Mouse (Mus musculus) forebrain, embryonic 13.5 days (tissue): ENCODE measurements around the gene Zscan2. TPM values are rescaled to one million over a fixed set of nuclear protein-coding genes. Genes with fewer than 3 reads are reported as not detected.
A peak's percentile ranks its signal among the peaks of the same experiment; 100 is the strongest.

Experiments used
- ATAC-seq: fragments of 200-750 bp; cut with Nextera tagmentation; 2 replicates; pipeline ENCODE4 v1.8.0; 2017
- H3K27ac ChIP-seq: fragments of 300-500 bp; sonication (generic); 2 replicates; pipeline ENCODE4 v1.5.1; 2015; ENCODE audit warnings: inconsistent platforms, mild to moderate bottlenecking, moderate library complexity
- H3K27me3 ChIP-seq: fragments of 300-500 bp; sonication (generic); 2 replicates; pipeline ENCODE4 v1.6.1; 2015; ENCODE audit warnings: mild to moderate bottlenecking, inconsistent platforms
- H3K36me3 ChIP-seq: fragments of 300-500 bp; sonication (generic); 2 replicates; pipeline ENCODE4 v1.6.1; 2015; ENCODE audit warnings: mild to moderate bottlenecking, inconsistent platforms; ENCODE audit not compliant: poor library complexity, severe bottlenecking
- H3K4me1 ChIP-seq: fragments of 300-500 bp; sonication (generic); 2 replicates; pipeline ENCODE4 v1.6.1; 2015; ENCODE audit warnings: inconsistent platforms
- H3K4me2 ChIP-seq: fragments of 300-500 bp; sonication (generic); 2 replicates; pipeline ENCODE4 v1.6.1; 2015; ENCODE audit warnings: inconsistent platforms, mild to moderate bottlenecking, moderate library complexity
- H3K4me3 ChIP-seq: fragments of 300-500 bp; sonication (generic); 2 replicates; pipeline ENCODE4 v1.5.1; 2015; ENCODE audit warnings: mild to moderate bottlenecking, inconsistent platforms
- H3K9ac ChIP-seq: fragments of 300-500 bp; sonication (generic); 2 replicates; pipeline ENCODE4 v1.6.1; 2015; ENCODE audit warnings: mild to moderate bottlenecking, inconsistent platforms
- H3K9me3 ChIP-seq: fragments of 300-500 bp; sonication (generic); replicated peaks from 2 replicates; pipeline ENCODE4 v1.6.1; 2016; ENCODE audit warnings: inconsistent platforms
- whole genome bisulfite sequencing: fragments of 180-500 bp; shearing (Covaris S2); methylation state at CpG from one replicate; pipeline ENCODE4 v1.1.7; 2015; 5-methylcytosine and 5-hydroxymethylcytosine counted together
- polyA plus RNA-seq: library from polyadenylated mRNA; unstranded; fragments of >200 nt; fragmentation: Nextera tagmentation; extraction: Ambion mirVana; gene quantifications from 2 replicates; pipeline ENCODE4 v1.2.1, GENCODE M21; 2015

Gene Zscan2
- polyA plus RNA-seq, 1 experiment from 2014 or later = 5.2 TPM

DNA sequence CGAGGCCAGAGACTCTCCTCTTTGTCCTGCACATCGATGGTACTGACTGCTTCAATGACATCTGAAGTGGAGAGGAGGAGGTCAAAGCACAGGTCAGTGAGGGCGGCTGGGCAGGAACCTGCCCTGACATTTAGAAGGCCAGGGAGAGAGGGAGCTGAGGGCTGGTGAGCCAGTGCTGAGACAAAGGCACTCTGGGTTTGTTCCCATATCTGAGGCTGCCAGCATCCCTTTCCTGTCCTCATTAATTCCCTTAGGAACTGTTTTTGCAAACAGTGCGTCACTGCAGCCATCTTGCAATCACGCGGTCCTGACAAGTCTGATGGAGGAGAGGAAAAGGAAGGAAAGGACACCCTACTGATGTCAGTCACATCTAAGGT, 33.0 kb downstream of the Zscan2 start:
- peak overlapping the region; percentile 32 for H3K27ac ChIP-seq
- H3K4me3 ChIP-seq = no peak overlapping the region
- H3K4me2 ChIP-seq = no peak overlapping the region
- H3K27me3 ChIP-seq = no peaks in the 10 kb centered on the region
- H3K36me3 ChIP-seq = peaks cover 79% of the 10 kb centered on the region
- WGBS = 83% methylated on average over 6 of the region's 6 CpGs
- H3K4me1 ChIP-seq = peaks cover 11% of the 10 kb centered on the region
- H3K9ac ChIP-seq = 0 out of 2 replicates have a peak overlapping the region, but pooled peaks have one; percentile 2
- ATAC-seq = no peak
- H3K9me3 ChIP-seq = no peaks in the 10 kb centered on the region

DNA sequence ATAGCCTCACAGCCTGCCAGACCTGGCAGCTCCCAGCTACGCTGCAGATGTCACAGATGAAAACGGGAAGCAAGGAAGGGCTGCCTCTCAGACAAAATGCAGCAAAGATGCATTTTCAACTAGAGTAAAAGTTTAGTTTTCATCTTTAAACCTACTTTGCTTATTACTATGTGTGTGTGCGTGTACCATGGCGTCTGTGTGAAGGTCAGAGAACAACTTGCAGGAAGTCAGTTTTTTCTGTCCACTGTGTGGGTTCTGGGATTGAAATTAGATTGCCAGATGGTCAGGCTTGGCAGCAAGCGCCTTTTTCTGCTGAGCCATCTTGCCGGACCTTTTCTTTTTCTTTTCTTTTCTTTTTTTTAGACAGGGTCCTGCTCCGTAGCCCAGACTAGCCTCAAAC, 33.5 kb downstream of the Zscan2 start:
- peaks cover 79% of the 10 kb centered on the region for H3K36me3 ChIP-seq

DNA sequence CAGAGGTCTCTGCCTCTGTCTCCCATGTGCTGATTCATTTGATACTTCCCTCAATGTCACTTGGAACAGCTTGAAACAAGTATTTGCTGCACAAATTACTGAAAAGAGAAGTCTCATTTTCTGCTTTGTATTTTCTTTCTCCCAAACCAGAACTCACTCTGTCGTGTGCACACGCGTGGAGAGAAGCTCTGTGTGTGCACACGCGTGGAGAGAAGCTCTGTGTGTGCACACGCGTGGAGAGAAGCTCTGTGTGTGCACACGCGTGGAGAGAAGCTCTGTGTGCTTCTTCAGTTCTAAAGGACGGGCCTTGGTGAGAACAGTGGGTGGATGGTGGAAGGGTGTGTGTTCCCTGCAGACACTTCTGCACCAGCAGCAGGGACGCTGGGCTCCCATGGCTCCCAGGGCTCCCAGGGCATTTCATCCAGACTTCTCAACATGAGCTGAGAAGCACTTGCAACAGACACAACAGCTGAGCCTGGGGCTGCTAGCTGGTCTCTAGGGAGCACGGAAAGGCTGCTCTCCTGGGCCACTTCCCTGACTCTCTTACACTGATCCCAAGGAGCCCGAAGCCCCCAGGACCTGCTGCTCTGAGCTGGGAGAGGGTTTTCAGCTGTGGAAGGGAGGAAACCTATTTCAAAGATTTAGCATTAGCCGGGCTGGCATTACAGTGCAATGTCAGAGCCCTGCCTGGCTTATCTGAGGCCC, 34.2 kb downstream of the Zscan2 start:
- Histone ChIP-seq H3K27ac (no peak overlapping the region), H3K36me3 (peaks cover 74% of the 10 kb centered on the region), H3K4me3 (no peak overlapping the region), H3K9ac (no peak overlapping the region), H3K27me3 (no peaks in the 10 kb centered on the region), H3K4me2 (no peak overlapping the region), H3K4me1 (peaks cover 6% of the 10 kb centered on the region; the same call in 1 of the 2 replicates), H3K9me3 (no peaks in the 10 kb centered on the region)
- WGBS = 95% methylated on average over 14 of the region's 14 CpGs
- ATAC-seq = no peak

More for the DNA sequence above, 33.5 kb downstream of the Zscan2 start:
- no peak for ATAC-seq
- Histone ChIP-seq H3K9me3 (no peaks in the 10 kb centered on the region), H3K27me3 (no peaks in the 10 kb centered on the region), H3K27ac (peak overlapping the region; percentile 32), H3K4me2 (no peak overlapping the region), H3K4me3 (no peak overlapping the region), H3K4me1 (peaks cover 6% of the 10 kb centered on the region), H3K9ac (no peak overlapping the region)
- 84% methylated on average over 7 of the region's 7 CpGs for WGBS

DNA sequence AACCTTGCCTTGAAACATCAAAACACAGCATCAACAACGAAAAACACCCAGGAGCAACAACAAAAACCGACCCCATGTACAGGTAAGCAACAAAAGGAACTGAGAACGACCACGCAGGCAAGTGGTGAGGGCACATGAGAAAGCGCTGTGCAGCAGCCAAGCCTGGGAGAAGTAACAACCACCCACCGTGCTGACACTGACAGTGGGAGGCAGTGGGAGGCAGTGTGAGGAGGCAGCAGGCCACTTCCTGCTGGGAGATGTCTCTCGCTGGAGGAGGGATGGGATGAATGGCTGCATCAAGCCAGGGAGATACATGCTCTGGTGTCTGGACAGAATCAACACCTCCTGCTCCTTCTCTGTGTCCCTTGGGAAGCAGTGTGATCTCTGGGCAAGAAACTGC, 36.4 kb downstream of the Zscan2 start:
- Histone ChIP-seq H3K9ac (no peak overlapping the region), H3K9me3 (no peaks in the 10 kb centered on the region), H3K4me1 (peaks cover 21% of the 10 kb centered on the region), H3K4me2 (no peak overlapping the region), H3K36me3 (peaks cover 53% of the 10 kb centered on the region), H3K4me3 (no peak overlapping the region), H3K27ac (no peak overlapping the region), H3K27me3 (no peaks in the 10 kb centered on the region)
- WGBS = 92% methylated on average over 7 of the region's 7 CpGs
- ATAC-seq = no peak

DNA sequence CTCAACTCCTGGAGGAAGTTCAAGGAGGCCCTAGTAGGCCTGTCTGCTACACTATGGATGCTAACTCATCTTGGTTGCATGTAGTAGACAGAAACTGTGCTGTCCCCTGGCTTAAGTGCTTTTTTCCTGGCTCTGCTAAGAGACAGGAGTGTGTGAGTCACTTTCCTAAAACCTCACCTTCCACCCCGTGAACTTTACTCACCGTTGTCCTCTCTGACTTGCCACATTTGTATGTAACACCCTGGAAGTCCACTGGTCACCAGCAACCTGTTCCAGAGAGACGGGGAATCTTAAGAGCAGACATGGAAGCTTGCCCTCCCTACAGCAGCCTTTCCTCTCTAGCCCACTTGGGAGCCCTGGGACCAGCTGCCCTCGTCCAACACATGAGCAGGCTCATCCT, 37.0 kb downstream of the Zscan2 start:
- Histone ChIP-seq H3K27ac (no peak overlapping the region), H3K9ac (no peak overlapping the region), H3K4me1 (peaks cover 23% of the 10 kb centered on the region), H3K36me3 (peaks cover 47% of the 10 kb centered on the region), H3K27me3 (no peaks in the 10 kb centered on the region), H3K4me2 (no peak overlapping the region), H3K9me3 (no peaks in the 10 kb centered on the region), H3K4me3 (no peak overlapping the region)
- 92% methylated on average over 4 of the region's 4 CpGs for WGBS
- ATAC-seq = no peak

DNA sequence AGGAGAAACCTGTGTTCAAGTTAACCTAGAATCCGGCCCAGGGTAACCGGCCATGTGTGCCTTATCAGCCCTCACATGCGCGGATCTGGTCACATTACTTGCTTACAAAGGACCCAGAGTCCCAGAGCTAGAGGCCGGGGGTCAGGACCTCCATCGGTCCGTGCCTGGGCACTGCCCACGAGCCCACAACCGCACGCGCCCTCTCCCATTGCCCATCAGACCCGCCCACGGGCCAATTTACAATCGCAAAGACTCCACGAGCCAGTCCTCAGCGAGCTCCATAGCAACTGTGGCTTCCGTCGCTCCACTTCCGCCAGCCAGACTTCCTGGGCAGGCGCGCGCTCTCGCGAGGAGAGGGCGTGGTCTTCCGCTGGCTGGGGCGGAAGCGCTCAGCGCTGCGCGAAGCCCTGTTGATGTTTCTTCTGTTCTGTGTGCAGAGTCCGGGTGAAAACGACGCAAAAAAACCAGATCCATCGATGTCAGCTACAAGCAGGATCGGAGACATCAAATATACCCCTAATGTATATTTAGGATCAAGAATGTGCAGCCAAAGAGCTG, 40.3 kb downstream of the Zscan2 start, which contains the start of gene Wdr73:
TSS of gene Wdr73 (minus strand) at position 326 of the 558 bp plus-strand sequence.
- peak within 1 kb of the TSS; percentile 77 for H3K4me3 ChIP-seq
- peak within 1 kb of the TSS; percentile 91 for H3K4me2 ChIP-seq
- WGBS = under 1% methylated on average over 36 of the region's 36 CpGs
- H3K27ac ChIP-seq = peak within 1 kb of the TSS; percentile 75
- H3K4me1 ChIP-seq = peaks cover 39% of the 10 kb centered on the region
- peak; percentile 95 for ATAC-seq
- peak within 1 kb of the TSS; percentile 80 for H3K9ac ChIP-seq
- peaks cover 34% of the 10 kb centered on the region for H3K36me3 ChIP-seq
- no peaks in the 10 kb centered on the region for H3K9me3 ChIP-seq
- no peaks in the 10 kb centered on the region for H3K27me3 ChIP-seq

DNA sequence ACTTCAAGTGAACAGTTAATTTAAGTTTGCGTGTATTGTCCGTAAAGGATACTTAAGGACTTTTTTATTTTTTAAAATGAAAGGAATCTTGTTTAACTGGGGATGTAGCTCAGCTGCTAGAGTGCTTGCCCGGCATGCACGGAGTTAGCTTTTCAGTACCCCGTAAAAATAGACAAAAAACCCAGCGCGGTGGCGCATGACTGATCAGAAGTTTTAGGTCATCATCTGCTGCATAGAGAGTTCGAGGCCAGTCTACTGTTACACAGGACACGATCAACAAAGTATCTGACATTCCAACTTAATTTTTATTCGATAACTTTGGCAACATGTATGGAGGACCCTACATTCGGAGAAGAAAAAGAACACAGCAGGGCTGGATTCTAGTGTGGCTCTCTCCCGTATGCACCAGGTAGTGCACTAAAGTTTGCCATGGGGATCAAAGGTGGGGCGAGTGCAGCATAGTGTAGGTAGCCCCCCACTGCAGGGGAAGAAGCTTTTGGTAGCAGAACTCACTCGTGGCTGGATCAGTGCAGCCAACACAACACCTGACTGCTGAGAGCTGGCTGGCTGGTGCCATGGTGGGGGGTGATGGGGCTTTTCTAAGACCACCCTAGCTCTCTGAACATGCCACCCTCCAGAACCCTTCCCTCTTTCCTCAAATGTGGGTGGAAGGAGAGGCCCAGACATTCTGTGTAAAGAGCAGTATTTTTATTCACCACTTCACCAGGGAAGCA, 41.0 kb downstream of the Zscan2 start:
- peak overlapping the region; percentile 80 for H3K9ac ChIP-seq
- ATAC-seq = peak; percentile 46
- H3K27ac ChIP-seq = peak overlapping the region; percentile 75
- H3K4me2 ChIP-seq = peak overlapping the region; percentile 91
- H3K4me1 ChIP-seq = peaks cover 39% of the 10 kb centered on the region
- WGBS = 32% methylated on average over 15 of the region's 15 CpGs
- H3K27me3 ChIP-seq = no peaks in the 10 kb centered on the region
- H3K4me3 ChIP-seq = peak overlapping the region; percentile 77
- H3K9me3 ChIP-seq = no peaks in the 10 kb centered on the region
- H3K36me3 ChIP-seq = peaks cover 31% of the 10 kb centered on the region

DNA sequence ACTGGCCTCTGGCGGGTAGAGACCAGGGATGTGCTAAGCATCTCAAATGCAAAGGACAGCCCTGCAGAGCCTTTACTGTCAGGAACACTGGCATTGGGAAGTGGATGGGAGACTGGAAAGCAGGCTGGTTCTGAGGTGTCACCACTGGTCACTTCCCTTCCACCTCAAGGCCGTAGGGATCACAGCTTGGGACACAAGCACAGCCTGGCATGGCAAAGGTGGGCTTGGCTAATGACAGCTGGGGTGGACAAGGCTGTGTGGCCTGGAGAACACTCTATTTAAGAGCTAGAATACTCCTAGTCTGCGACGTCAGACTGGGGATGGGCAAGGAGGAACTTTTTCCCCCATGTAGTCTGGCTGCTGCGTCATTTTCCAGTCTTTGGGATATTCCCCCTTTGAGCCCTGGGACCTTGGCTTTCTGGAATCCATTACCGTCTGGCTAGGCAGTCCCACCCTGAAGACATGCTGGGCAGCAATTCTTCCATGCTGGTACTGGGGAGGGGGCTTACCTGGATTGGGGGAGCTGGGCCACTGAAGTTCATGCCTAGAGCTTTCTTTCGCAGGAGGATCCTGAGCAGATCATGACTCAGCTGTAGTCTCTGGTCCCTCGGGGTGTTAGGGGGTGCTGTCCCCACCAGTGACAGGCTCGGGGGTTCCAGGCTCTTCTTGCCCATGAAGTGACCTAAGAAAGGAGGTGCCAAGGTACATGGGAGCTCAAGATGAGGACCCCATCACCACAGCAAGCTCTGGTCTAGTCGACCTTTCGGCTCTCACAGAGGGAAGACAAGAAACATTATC, 43.1 kb downstream of the Zscan2 start:
- Histone ChIP-seq H3K36me3 (peaks cover 27% of the 10 kb centered on the region), H3K4me3 (no peak overlapping the region), H3K4me1 (peaks cover 39% of the 10 kb centered on the region), H3K4me2 (peak overlapping the region; percentile 93; the same call in 1 of the 2 replicates), H3K9me3 (no peaks in the 10 kb centered on the region), H3K27ac (no peak overlapping the region), H3K9ac (0 out of 2 replicates have a peak overlapping the region, but pooled peaks have one; percentile 69), H3K27me3 (no peaks in the 10 kb centered on the region)
- 86% methylated on average over 11 of the region's 11 CpGs for WGBS
- no peak for ATAC-seq

DNA sequence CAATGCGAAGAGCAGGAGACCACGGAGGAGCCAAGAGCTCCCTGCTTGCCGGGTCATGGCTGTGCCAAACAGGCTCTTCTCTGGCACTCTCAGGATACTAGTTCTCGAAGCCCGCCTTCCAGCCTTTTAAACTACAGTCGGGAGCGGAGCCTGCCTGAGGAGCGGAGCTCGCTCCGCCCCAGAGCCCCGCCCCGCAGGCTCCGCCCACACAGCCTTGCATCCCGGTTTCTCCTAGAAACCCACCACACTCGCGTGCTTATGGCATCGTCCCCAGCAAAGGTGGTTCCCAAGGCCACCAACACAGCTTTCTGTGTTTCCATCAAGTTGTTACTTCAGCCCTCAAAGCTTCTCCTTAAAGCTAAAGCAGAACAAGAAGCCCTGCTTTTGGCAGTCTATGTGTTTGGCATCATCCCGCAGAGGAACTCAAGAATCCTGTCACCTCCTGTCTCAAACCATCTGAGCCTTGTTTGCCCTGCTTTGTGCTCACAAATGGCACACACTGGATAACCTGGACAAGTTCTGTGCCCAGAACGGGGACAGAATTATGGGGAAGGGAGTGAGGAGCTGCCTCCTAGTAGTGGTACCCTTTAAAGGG, 44.3 kb downstream of the Zscan2 start, which contains the start of gene Nmb:
TSS of gene Nmb (minus strand) at position 156 of the 595 bp plus-strand sequence.
- H3K9ac ChIP-seq = peak within 1 kb of the TSS; percentile 69
- H3K9me3 ChIP-seq = no peaks in the 10 kb centered on the region
- H3K4me2 ChIP-seq = peak within 1 kb of the TSS; percentile 93
- 5% methylated on average over 19 of the region's 19 CpGs for WGBS
- peaks cover 38% of the 10 kb centered on the region for H3K36me3 ChIP-seq
- no peaks in the 10 kb centered on the region for H3K27me3 ChIP-seq
- peak; percentile 69 for ATAC-seq
- H3K4me3 ChIP-seq = peak within 1 kb of the TSS; percentile 45
- peaks cover 33% of the 10 kb centered on the region for H3K4me1 ChIP-seq
- no peak within 1 kb of the TSS for H3K27ac ChIP-seq

DNA sequence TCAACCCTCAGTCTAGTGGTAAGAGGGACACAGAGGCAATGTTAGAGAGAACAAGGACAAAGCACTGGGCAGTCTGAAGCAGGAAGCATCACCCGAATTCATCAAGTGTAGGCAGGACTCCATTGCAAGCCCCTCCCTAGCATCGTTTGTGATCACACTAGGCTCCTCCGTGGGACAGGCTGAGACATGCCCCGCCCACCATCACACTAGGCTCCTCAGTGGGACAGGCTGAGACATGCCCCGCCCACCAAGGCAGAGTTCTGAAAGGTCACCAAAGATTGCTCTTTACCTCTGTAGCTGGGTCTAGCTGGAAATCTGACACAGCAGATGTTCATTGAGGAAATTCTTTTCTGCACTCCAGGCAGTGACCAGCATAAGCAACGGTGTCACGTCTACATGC, 50.3 kb downstream of the Zscan2 start:
- H3K9ac ChIP-seq = no peak overlapping the region
- H3K27me3 ChIP-seq = no peaks in the 10 kb centered on the region
- peaks cover 74% of the 10 kb centered on the region for H3K36me3 ChIP-seq
- no peak overlapping the region for H3K4me3 ChIP-seq
- no peaks in the 10 kb centered on the region for H3K9me3 ChIP-seq
- 73% methylated on average over 7 of the region's 7 CpGs for WGBS
- no peaks in the 10 kb centered on the region for H3K4me1 ChIP-seq
- no peak overlapping the region for H3K4me2 ChIP-seq
- H3K27ac ChIP-seq = no peak overlapping the region
- ATAC-seq = no peak

DNA sequence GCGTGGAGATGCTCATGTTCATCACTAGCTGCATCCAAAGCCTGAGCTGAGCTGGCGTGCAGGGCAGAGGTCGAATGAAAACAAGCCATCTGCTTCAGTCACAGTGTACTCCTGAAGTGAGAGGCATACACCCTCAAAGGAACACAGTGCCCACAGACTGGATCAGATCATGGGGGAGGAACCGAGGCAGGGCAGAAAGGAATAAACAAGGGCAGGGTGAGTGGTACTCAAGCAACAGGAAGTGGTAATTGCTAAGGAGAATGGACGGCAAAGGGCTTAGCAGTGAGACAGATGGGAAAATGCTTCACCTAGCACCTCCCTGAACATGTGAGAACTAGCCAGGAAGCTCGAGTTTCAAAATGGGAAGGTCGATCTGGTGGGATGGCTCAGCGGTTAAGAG, 51.8 kb downstream of the Zscan2 start:
- Histone ChIP-seq H3K27me3 (no peaks in the 10 kb centered on the region), H3K4me3 (no peak overlapping the region), H3K4me1 (no peaks in the 10 kb centered on the region), H3K27ac (no peak overlapping the region), H3K4me2 (no peak overlapping the region), H3K9ac (no peak overlapping the region), H3K9me3 (no peaks in the 10 kb centered on the region), H3K36me3 (peaks cover 80% of the 10 kb centered on the region)
- no peak for ATAC-seq
- 91% methylated on average over 8 of the region's 8 CpGs for WGBS
